Mouse (Mus musculus): ENCODE results near the gene Aldh1a3. TPM values are rescaled to one million over a fixed set of nuclear protein-coding genes. Genes with fewer than 3 reads are reported as not detected.

Aldh1a3 gene
- polyA plus RNA-seq, 1 experiment from 2014 or later = 1.5 TPM

- Histone ChIP-seq H3K27ac (ENCODE audit: low read depth) (peak overlapping the region; percentile 77), H3K9ac (peak overlapping the region; percentile 93)
- DNase-seq = peak; percentile 51
Observed at GRCm38 (mm10) chr7:66387419-66387812, 39.9 kb downstream of the Aldh1a3 start.

GRCm38 (mm10) chr7:66386411-66386810 lies 40.9 kb downstream of the Aldh1a3 start:
- no peak for DNase-seq
- Histone ChIP-seq H3K4me3 (ENCODE audit: low read depth, low read length) (no peak overlapping the region), H3K36me3 (ENCODE audit: insufficient read depth) (no peaks in the 10 kb centered on the region), H3K9me3 (ENCODE audit: low read depth, low read length) (no peaks in the 10 kb centered on the region), H3K9ac (no peak overlapping the region), H3K27ac (ENCODE audit: low read depth) (no peak overlapping the region), H3K4me1 (ENCODE audit: insufficient read depth) (peaks cover 13% of the 10 kb centered on the region; the same call in 1 of the 2 replicates), H3K4me2 (0 out of 2 replicates have a peak overlapping the region, but pooled peaks have one; percentile 97), H3K27me3 (ENCODE audit: insufficient read depth, low read length) (no peaks in the 10 kb centered on the region)
- 90% methylated on average over 6 of the region's 6 CpGs for WGBS
- ATAC-seq (ENCODE audit: insufficient read depth) = no peak
- TF ChIP-seq CTCF (IDR thresholded peaks at IDR 0.05; ENCODE audit: low read depth) = no peak

More at GRCm38 (mm10) chr7:66387419-66387812, 39.9 kb downstream of the Aldh1a3 start:
- peak; percentile 47; the same call in 1 of the 2 replicates for ATAC-seq (ENCODE audit: insufficient read depth)
- no peaks in the 10 kb centered on the region for H3K27me3 ChIP-seq (ENCODE audit: insufficient read depth, low read length)
- H3K4me1 ChIP-seq (ENCODE audit: insufficient read depth) = peaks cover 13% of the 10 kb centered on the region; the same call in 1 of the 2 replicates
- WGBS = 0% methylated on average over 13 of the region's 13 CpGs
- no peak for TF ChIP-seq CTCF (IDR thresholded peaks at IDR 0.05; ENCODE audit: low read depth)
- peak overlapping the region; percentile 97 for H3K4me2 ChIP-seq
- H3K4me3 ChIP-seq (ENCODE audit: low read depth, low read length) = peak overlapping the region; percentile 72
- H3K9me3 ChIP-seq (ENCODE audit: low read depth, low read length) = no peaks in the 10 kb centered on the region
- H3K36me3 ChIP-seq (ENCODE audit: insufficient read depth) = no peaks in the 10 kb centered on the region

- Histone ChIP-seq H3K27me3 (ENCODE audit: insufficient read depth, low read length) (no peaks in the 10 kb centered on the region), H3K9me3 (ENCODE audit: low read depth, low read length) (no peaks in the 10 kb centered on the region), H3K27ac (ENCODE audit: low read depth) (no peak overlapping the region), H3K4me3 (ENCODE audit: low read depth, low read length) (no peak overlapping the region), H3K36me3 (ENCODE audit: insufficient read depth) (peaks cover 3% of the 10 kb centered on the region; the same call in 1 of the 2 replicates), H3K4me1 (ENCODE audit: insufficient read depth) (peaks cover 13% of the 10 kb centered on the region; the same call in 1 of the 2 replicates), H3K4me2 (no peak overlapping the region), H3K9ac (no peak overlapping the region)
- 94% methylated on average over 12 of the region's 12 CpGs for WGBS
- ATAC-seq (ENCODE audit: insufficient read depth) = no peak
- DNase-seq = no peak
- TF ChIP-seq CTCF (IDR thresholded peaks at IDR 0.05; ENCODE audit: low read depth) = no peak
Observed at GRCm38 (mm10) chr7:66385826-66386225, 41.5 kb downstream of the Aldh1a3 start.

GRCm38 (mm10) chr7:66384891-66385290 lies 42.4 kb downstream of the Aldh1a3 start:
- no peak overlapping the region for H3K9ac ChIP-seq
- H3K36me3 ChIP-seq (ENCODE audit: insufficient read depth) = peaks cover 11% of the 10 kb centered on the region; the same call in 1 of the 2 replicates
- ATAC-seq (ENCODE audit: insufficient read depth) = no peak
- no peak overlapping the region for H3K4me2 ChIP-seq
- TF ChIP-seq CTCF (IDR thresholded peaks at IDR 0.05; ENCODE audit: low read depth) = no peak
- no peaks in the 10 kb centered on the region for H3K9me3 ChIP-seq (ENCODE audit: low read depth, low read length)
- no peak for DNase-seq
- no peak overlapping the region for H3K4me3 ChIP-seq (ENCODE audit: low read depth, low read length)
- WGBS = 86% methylated on average over 8 of the region's 8 CpGs
- H3K27ac ChIP-seq (ENCODE audit: low read depth) = 0 out of 2 replicates have a peak overlapping the region, but pooled peaks have one; percentile 58
- peaks cover 13% of the 10 kb centered on the region; the same call in 1 of the 2 replicates for H3K4me1 ChIP-seq (ENCODE audit: insufficient read depth)
- no peaks in the 10 kb centered on the region for H3K27me3 ChIP-seq (ENCODE audit: insufficient read depth, low read length)

- H3K4me3 ChIP-seq (ENCODE audit: low read depth, low read length) = no peak overlapping the region
- no peaks in the 10 kb centered on the region for H3K27me3 ChIP-seq (ENCODE audit: insufficient read depth, low read length)
- no peak for ATAC-seq (ENCODE audit: insufficient read depth)
- 47% methylated on average over 5 of the region's 5 CpGs for WGBS
- peaks cover 13% of the 10 kb centered on the region; the same call in 1 of the 2 replicates for H3K4me1 ChIP-seq (ENCODE audit: insufficient read depth)
- TF ChIP-seq CTCF (IDR thresholded peaks at IDR 0.05; ENCODE audit: low read depth) = no peak
- DNase-seq = no peak
- no peak overlapping the region for H3K4me2 ChIP-seq
- no peak overlapping the region for H3K9ac ChIP-seq
- H3K27ac ChIP-seq (ENCODE audit: low read depth) = no peak overlapping the region
- peaks cover 15% of the 10 kb centered on the region; the same call in 1 of the 2 replicates for H3K36me3 ChIP-seq (ENCODE audit: insufficient read depth)
- no peaks in the 10 kb centered on the region for H3K9me3 ChIP-seq (ENCODE audit: low read depth, low read length)
Observed at GRCm38 (mm10) chr7:66384213-66384612, 43.1 kb downstream of the Aldh1a3 start.

GRCm38 (mm10) chr7:66376560-66376959 lies 50.8 kb downstream of the Aldh1a3 start:
- Histone ChIP-seq H3K4me2 (peak overlapping the region; percentile 40), H3K27me3 (ENCODE audit: insufficient read depth, low read length) (no peaks in the 10 kb centered on the region), H3K27ac (ENCODE audit: low read depth) (peak overlapping the region; percentile 86), H3K4me1 (ENCODE audit: insufficient read depth) (no peaks in the 10 kb centered on the region), H3K9me3 (ENCODE audit: low read depth, low read length) (no peaks in the 10 kb centered on the region), H3K9ac (no peak overlapping the region), H3K36me3 (ENCODE audit: insufficient read depth) (peaks cover 23% of the 10 kb centered on the region), H3K4me3 (ENCODE audit: low read depth, low read length) (no peak overlapping the region)
- TF ChIP-seq CTCF (IDR thresholded peaks at IDR 0.05; ENCODE audit: low read depth) = no peak
- WGBS = 61% methylated on average over 10 of the region's 10 CpGs
- no peak for DNase-seq
- no peak for ATAC-seq (ENCODE audit: insufficient read depth)

GRCm38 (mm10) chr7:66375736-66376135 lies 51.6 kb downstream of the Aldh1a3 start:
- peak overlapping the region; percentile 86 for H3K27ac ChIP-seq (ENCODE audit: low read depth)
- no peak for ATAC-seq (ENCODE audit: insufficient read depth)
- no peak for DNase-seq
- no peaks in the 10 kb centered on the region for H3K9me3 ChIP-seq (ENCODE audit: low read depth, low read length)
- peak overlapping the region; percentile 40; the same call in 1 of the 2 replicates for H3K4me2 ChIP-seq
- H3K4me3 ChIP-seq (ENCODE audit: low read depth, low read length) = no peak overlapping the region
- peaks cover 20% of the 10 kb centered on the region for H3K36me3 ChIP-seq (ENCODE audit: insufficient read depth)
- no peak for TF ChIP-seq CTCF (IDR thresholded peaks at IDR 0.05; ENCODE audit: low read depth)
- H3K27me3 ChIP-seq (ENCODE audit: insufficient read depth, low read length) = no peaks in the 10 kb centered on the region
- whole genome bisulfite sequencing = 81% methylated on average over 4 of the region's 4 CpGs
- H3K4me1 ChIP-seq (ENCODE audit: insufficient read depth) = no peaks in the 10 kb centered on the region
- no peak overlapping the region for H3K9ac ChIP-seq

Data from lung, embryonic 14.5 days (tissue).